Mouse (Mus musculus) forebrain, embryonic 10.5 days (tissue): ENCODE measurements around the gene Dzip1. TPM values are rescaled to one million over a fixed set of nuclear protein-coding genes. Genes with fewer than 3 reads are reported as not detected.

ENCODE experiments used
- DNase-seq: peaks from one replicate; pipeline ENCODE4 v3.0.0-alpha.2; 2017; ENCODE audit warnings: low spot score; ENCODE audit errors: extremely low spot score
- H3K27ac ChIP-seq: fragments of 300-500 bp; sonication (generic); 2 replicates; pipeline ENCODE4 v1.5.1; 2016; ENCODE audit warnings: mild to moderate bottlenecking
- H3K27me3 ChIP-seq: fragments of 300-500 bp; sonication (generic); 2 replicates; pipeline ENCODE4 v1.6.1; 2016; ENCODE audit warnings: mild to moderate bottlenecking; ENCODE audit not compliant: poor library complexity, severe bottlenecking
- H3K36me3 ChIP-seq: fragments of 300-500 bp; sonication (generic); replicated peaks from 2 replicates; pipeline ENCODE4 v1.6.1; 2016; ENCODE audit warnings: mild to moderate bottlenecking, moderate library complexity
- H3K4me1 ChIP-seq: fragments of 300-500 bp; sonication (generic); 2 replicates; pipeline ENCODE4 v1.6.1; 2016
- H3K4me3 ChIP-seq: fragments of 300-500 bp; sonication (generic); 2 replicates; pipeline ENCODE4 v1.5.1; 2016; ENCODE audit warnings: mild to moderate bottlenecking, moderate library complexity
- H3K9me3 ChIP-seq: fragments of 300-500 bp; sonication (generic); 2 replicates; pipeline ENCODE4 v1.6.1; 2016; ENCODE audit warnings: mild to moderate bottlenecking, moderate library complexity
- WGBS: fragments of 180-500 bp; shearing (Covaris S2); methylation state at CpG from one replicate; pipeline ENCODE4 v1.1.7; 2016; 5-methylcytosine and 5-hydroxymethylcytosine counted together
- polyA plus RNA-seq: library from polyadenylated mRNA; unstranded; fragments of >200 nt; fragmentation: Nextera tagmentation; extraction: Ambion mirVana; gene quantifications from 2 replicates; pipeline ENCODE4 v1.2.1, GENCODE M21; 2016

Dzip1 gene
- polyA plus RNA-seq, 1 experiment from 2014 or later, result 13.9 TPM

GRCm38 (mm10) chr14:118913651-118914050, 11.6 kb downstream of the Dzip1 start:
- DNase-seq, result no peak
- WGBS, result 84% methylated on average over 5 of the region's 5 CpGs
- Histone ChIP-seq H3K4me3 (no peak overlapping the region), H3K4me1 (peaks cover 2% of the 10 kb centered on the region; the same call in 1 of the 2 replicates), H3K27me3 (no peaks in the 10 kb centered on the region), H3K27ac (no peak overlapping the region), H3K36me3 (peaks cover 91% of the 10 kb centered on the region), H3K9me3 (no peaks in the 10 kb centered on the region)

GRCm38 (mm10) chr14:118911521-118911920, 13.7 kb downstream of the Dzip1 start:
- Histone ChIP-seq H3K4me3 (no peak overlapping the region), H3K27me3 (no peaks in the 10 kb centered on the region), H3K36me3 (peaks cover 94% of the 10 kb centered on the region), H3K27ac (no peak overlapping the region), H3K4me1 (peaks cover 2% of the 10 kb centered on the region; the same call in 1 of the 2 replicates), H3K9me3 (no peaks in the 10 kb centered on the region)
- 97% methylated on average over 6 of the region's 6 CpGs for WGBS
- no peak for DNase-seq

GRCm38 (mm10) chr14:118910332-118911222, 14.7 kb downstream of the Dzip1 start:
- 72% methylated on average over 29 of the region's 29 CpGs for WGBS

GRCm38 (mm10) chr14:118909872-118910271, 15.4 kb downstream of the Dzip1 start:
- DNase-seq, result no peak

More at GRCm38 (mm10) chr14:118910332-118911222, 14.7 kb downstream of the Dzip1 start:
- Histone ChIP-seq H3K4me3 (no peak overlapping the region), H3K36me3 (peaks cover 95% of the 10 kb centered on the region), H3K4me1 (peaks cover 2% of the 10 kb centered on the region; the same call in 1 of the 2 replicates), H3K27me3 (no peaks in the 10 kb centered on the region), H3K27ac (no peak overlapping the region), H3K9me3 (no peaks in the 10 kb centered on the region)
- peak; percentile 33 for DNase-seq

GRCm38 (mm10) chr14:118907592-118907991, 17.7 kb downstream of the Dzip1 start:
- Histone ChIP-seq H3K36me3 (peaks cover 90% of the 10 kb centered on the region), H3K27ac (no peak overlapping the region), H3K27me3 (no peaks in the 10 kb centered on the region), H3K4me3 (no peak overlapping the region), H3K4me1 (peaks cover 19% of the 10 kb centered on the region), H3K9me3 (no peaks in the 10 kb centered on the region)
- DNase-seq, result no peak
- 88% methylated on average over 8 of the region's 8 CpGs for WGBS

More at GRCm38 (mm10) chr14:118909872-118910271, 15.4 kb downstream of the Dzip1 start:
- no peak overlapping the region for H3K4me3 ChIP-seq
- peaks cover 98% of the 10 kb centered on the region for H3K36me3 ChIP-seq
- no peaks in the 10 kb centered on the region for H3K9me3 ChIP-seq
- peaks cover 3% of the 10 kb centered on the region; the same call in 1 of the 2 replicates for H3K4me1 ChIP-seq
- H3K27me3 ChIP-seq, result no peaks in the 10 kb centered on the region
- 84% methylated on average over 8 of the region's 8 CpGs for WGBS
- H3K27ac ChIP-seq, result no peak overlapping the region

- DNase-seq, result no peak
- peak overlapping the region; percentile 66; the same call in 1 of the 2 replicates for H3K27ac ChIP-seq
- H3K4me3 ChIP-seq, result no peak overlapping the region
- peaks cover 19% of the 10 kb centered on the region for H3K4me1 ChIP-seq
- no peaks in the 10 kb centered on the region for H3K27me3 ChIP-seq
- H3K9me3 ChIP-seq, result peaks cover 5% of the 10 kb centered on the region; the same call in 1 of the 2 replicates
- peaks cover 90% of the 10 kb centered on the region for H3K36me3 ChIP-seq
- 37% methylated on average over 6 of the region's 6 CpGs for WGBS
These were observed 21.2 kb downstream of the Dzip1 start for GRCm38 (mm10) chr14:118903867-118904562.

GRCm38 (mm10) chr14:118903397-118903796, 21.9 kb downstream of the Dzip1 start:
- no peak for DNase-seq
- 92% methylated on average over 3 of the region's 3 CpGs for WGBS
- Histone ChIP-seq H3K4me3 (no peak overlapping the region), H3K9me3 (peaks cover 5% of the 10 kb centered on the region; the same call in 1 of the 2 replicates), H3K27me3 (no peaks in the 10 kb centered on the region), H3K27ac (0 out of 2 replicates have a peak overlapping the region, but pooled peaks have one; percentile 66), H3K36me3 (peaks cover 90% of the 10 kb centered on the region), H3K4me1 (peaks cover 19% of the 10 kb centered on the region)

- Histone ChIP-seq H3K9me3 (peaks cover 5% of the 10 kb centered on the region; the same call in 1 of the 2 replicates), H3K4me1 (peaks cover 19% of the 10 kb centered on the region), H3K36me3 (peaks cover 87% of the 10 kb centered on the region), H3K4me3 (no peak overlapping the region), H3K27ac (no peak overlapping the region), H3K27me3 (no peaks in the 10 kb centered on the region)
- no peak for DNase-seq
- 100% methylated on average over 1 of the region's 1 CpGs for WGBS
These were observed 24.3 kb downstream of the Dzip1 start for GRCm38 (mm10) chr14:118900911-118901310.

- no peak for DNase-seq
- 84% methylated on average over 11 of the region's 11 CpGs for WGBS
- Histone ChIP-seq H3K27ac (no peak overlapping the region), H3K4me1 (peaks cover 19% of the 10 kb centered on the region), H3K27me3 (no peaks in the 10 kb centered on the region), H3K9me3 (peaks cover 5% of the 10 kb centered on the region; the same call in 1 of the 2 replicates), H3K36me3 (peaks cover 87% of the 10 kb centered on the region), H3K4me3 (no peak overlapping the region)
These were observed 25.3 kb downstream of the Dzip1 start for GRCm38 (mm10) chr14:118899940-118900339.

GRCm38 (mm10) chr14:118895655-118896054, 29.6 kb downstream of the Dzip1 start:
- Histone ChIP-seq H3K27ac (no peak overlapping the region), H3K27me3 (no peaks in the 10 kb centered on the region), H3K9me3 (no peaks in the 10 kb centered on the region), H3K36me3 (peaks cover 88% of the 10 kb centered on the region), H3K4me1 (no peaks in the 10 kb centered on the region), H3K4me3 (no peak overlapping the region)
- no peak for DNase-seq
- WGBS, result 97% methylated on average over 10 of the region's 10 CpGs

GRCm38 (mm10) chr14:118895228-118895627, 30.0 kb downstream of the Dzip1 start:
- 97% methylated on average over 7 of the region's 7 CpGs for WGBS
- H3K36me3 ChIP-seq, result peaks cover 84% of the 10 kb centered on the region
- H3K4me1 ChIP-seq, result no peaks in the 10 kb centered on the region
- no peak overlapping the region for H3K27ac ChIP-seq
- no peak for DNase-seq
- no peak overlapping the region for H3K4me3 ChIP-seq
- no peaks in the 10 kb centered on the region for H3K27me3 ChIP-seq
- no peaks in the 10 kb centered on the region for H3K9me3 ChIP-seq

- no peaks in the 10 kb centered on the region for H3K27me3 ChIP-seq
- no peaks in the 10 kb centered on the region for H3K4me1 ChIP-seq
- no peak overlapping the region for H3K4me3 ChIP-seq
- H3K27ac ChIP-seq, result no peak overlapping the region
- H3K36me3 ChIP-seq, result peaks cover 83% of the 10 kb centered on the region
- no peak for DNase-seq
- H3K9me3 ChIP-seq, result no peaks in the 10 kb centered on the region
- WGBS, result 89% methylated on average over 4 of the region's 4 CpGs
These were observed 35.2 kb downstream of the Dzip1 start for GRCm38 (mm10) chr14:118890101-118890500.

GRCm38 (mm10) chr14:118884250-118884556, 41.1 kb downstream of the Dzip1 start:
- no peaks in the 10 kb centered on the region for H3K9me3 ChIP-seq
- H3K4me3 ChIP-seq, result no peak overlapping the region
- peaks cover 96% of the 10 kb centered on the region for H3K36me3 ChIP-seq
- H3K27me3 ChIP-seq, result no peaks in the 10 kb centered on the region
- no peak overlapping the region for H3K27ac ChIP-seq
- no peak for DNase-seq
- WGBS, result 92% methylated on average over 7 of the region's 7 CpGs
- no peaks in the 10 kb centered on the region for H3K4me1 ChIP-seq
